Mouse (Mus musculus): ENCODE data around the gene Gm19402.
"Not testable (repeated sequence)": the region's sequence is repeated elsewhere in the genome, so short reads cannot be mapped to it uniquely, and the experiment has no call there.

Gene Gm19402

GRCm38 (mm10) chr10:77690356-77690807 is at the start of gene Gm19402:
Gene Gm19402 (minus strand): TSS chr10:77690757.
- DNase-seq: peak in 1 of 2 experiments; percentile 37

- no peak for DNase-seq
Observed at GRCm38 (mm10) chr10:77738929-77739328, 48.4 kb upstream of the Gm19402 start.

DNA sequence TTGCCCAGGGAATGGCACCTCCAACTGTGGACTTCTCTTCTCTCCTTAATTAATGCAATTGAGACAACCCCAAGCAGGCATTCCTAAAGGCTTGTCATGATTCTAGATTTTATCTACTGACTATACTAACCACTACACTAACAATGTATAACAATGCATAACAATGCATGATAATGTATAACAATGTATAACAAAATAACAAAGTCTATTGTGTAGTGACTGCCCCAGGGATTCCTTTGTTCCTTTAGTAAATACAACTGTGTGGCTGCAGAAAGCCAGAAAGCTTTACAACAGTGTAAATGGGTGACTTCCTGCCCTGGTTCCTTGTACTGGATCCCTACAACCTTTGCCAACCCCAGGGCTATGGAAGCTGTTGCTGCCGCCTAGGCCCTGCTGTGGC is 45.4 kb upstream of the Gm19402 start:
- no peak for DNase-seq

DNA sequence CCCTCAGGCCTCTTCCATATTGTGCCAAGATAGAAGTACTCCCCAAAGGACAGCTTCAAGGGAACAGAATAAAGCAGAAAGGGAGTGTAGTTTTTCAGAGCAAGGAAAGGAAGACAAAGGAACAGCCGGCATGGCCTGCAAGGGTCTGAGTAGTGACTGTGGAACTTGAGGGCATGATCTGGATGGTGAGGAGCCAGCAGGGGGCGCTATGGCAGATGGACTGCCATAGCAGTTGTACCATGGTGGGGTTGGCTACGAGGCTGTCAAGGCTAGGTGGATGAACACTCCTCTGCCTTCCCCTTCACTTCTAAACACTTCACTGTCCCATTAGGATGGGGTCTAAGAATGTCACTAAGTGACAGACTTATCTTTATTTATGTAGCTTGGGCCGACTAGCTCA is 38.7 kb upstream of the Gm19402 start:
- DNase-seq: peak; percentile 20 to 21

DNA sequence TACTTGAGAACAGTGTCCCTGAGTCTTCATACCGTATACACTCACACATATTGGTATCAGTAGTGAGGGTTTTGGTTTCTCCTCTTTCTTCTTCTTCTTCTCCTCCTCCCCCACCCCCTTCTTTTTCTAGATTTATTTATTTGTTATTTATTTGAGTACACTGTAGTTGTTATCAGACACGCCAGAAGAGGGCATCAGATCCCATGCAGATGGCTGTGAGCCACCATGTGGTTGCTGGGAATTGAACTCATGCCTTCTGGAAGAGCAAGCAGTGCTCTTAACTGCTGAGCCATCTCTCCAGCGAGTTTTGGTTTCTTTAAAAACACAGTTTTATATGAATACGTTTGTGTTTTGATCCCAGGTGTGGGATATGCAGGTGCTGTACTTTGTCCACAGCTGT is 37.7 kb upstream of the Gm19402 start:
- peak; percentile 19 to 21 for DNase-seq

DNA sequence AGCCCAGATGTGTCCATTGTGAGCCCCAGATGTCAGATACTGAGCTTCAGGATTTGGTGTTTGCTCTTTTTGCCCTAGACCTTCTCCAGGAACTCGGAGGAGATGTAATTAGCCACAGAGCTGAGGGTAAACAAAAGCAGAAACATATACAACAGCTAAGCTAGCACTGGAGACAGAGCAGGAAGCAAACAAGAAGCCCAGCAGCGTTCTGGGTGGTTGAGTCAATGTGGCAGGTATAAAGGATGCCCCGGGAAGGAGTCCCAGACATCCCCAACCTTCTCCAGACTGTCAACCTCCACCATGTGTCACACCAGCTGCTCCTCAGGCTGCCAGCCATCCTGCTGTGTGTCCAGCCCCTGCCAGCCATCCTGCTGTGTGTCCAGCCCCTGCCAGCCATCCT is 35.6 kb upstream of the Gm19402 start, which contains the start of gene Gm10100:
TSS of gene Gm10100 (plus strand) at position 301 of the 400 bp plus-strand sequence.
- DNase-seq: peak in 1 of 2 experiments; percentile 25

- no peak for DNase-seq
Observed at GRCm38 (mm10) chr10:77724855-77725254, 34.3 kb upstream of the Gm19402 start.

DNA sequence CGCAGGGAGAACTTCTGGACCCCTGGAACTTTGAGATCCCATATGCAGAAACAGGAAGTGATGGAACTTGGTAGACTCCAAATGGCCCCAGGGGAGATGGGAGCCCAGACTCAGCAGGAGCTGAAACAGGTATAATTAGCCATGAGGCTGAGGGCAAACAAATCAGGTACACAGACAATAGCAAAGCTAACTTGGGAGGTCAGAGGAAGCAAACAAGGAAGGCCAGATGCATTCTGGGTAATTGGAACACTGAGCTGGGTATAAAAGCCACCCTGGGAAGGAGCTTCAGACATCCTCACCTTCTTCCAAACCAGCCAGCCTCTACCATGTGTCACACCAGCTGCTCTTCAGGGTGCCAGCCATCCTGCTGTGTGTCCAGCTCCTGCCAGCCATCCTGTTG is 29.7 kb upstream of the Gm19402 start, which contains the start of gene Krtap12-1:
TSS of gene Krtap12-1 (plus strand) at position 301 of the 400 bp plus-strand sequence.
- not testable (repeated sequence) for DNase-seq

DNA sequence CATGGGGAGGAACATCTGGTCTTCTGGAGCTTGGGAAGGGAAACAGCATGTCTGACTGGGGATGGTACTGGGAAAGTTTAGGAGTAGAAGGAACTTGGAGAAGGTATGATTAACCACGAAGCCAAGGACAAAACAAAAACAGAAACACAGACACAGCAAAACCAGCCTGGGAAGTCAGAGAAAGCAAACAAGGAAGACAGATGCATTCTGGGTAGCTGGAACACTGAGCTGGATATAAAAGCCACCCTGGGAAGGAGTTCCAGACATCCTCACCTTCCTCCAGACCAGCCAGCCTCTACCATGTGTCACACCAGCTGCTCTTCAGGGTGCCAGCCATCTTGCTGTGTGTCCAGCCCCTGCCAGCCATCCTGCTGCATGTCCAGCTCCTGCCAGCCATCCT is 24.9 kb upstream of the Gm19402 start, which contains the start of gene Gm10142:
TSS of gene Gm10142 (plus strand) at position 301 of the 400 bp plus-strand sequence.
- no peak for DNase-seq

GRCm38 (mm10) chr10:77713734-77714133 is 23.2 kb upstream of the Gm19402 start:
- no peak for DNase-seq

- DNase-seq: not testable (repeated sequence)
Observed at GRCm38 (mm10) chr10:77711157-77711556, 20.6 kb upstream of the Gm19402 start, which contains the start of gene Gm10024. Gene Gm10024 (plus strand): TSS chr10:77711457.

DNA sequence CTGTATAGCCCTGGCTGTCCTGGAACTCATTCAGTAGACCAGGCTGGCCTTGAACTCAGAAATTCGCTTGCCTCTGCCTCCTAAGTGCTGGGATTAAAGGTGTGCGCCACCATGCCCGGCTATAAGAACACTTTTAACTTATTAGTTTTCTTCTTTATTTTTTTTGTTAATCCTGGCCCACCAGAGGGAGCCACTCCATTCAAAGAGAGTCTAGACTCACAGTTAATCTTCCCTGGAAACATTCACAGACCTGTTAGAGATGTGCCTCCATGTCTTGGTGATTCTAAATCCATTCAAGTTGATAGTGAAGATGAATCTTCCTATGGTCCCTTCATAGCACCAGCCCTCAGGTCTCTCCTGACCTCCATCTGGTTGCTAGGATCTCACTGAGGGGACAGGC is 19.3 kb upstream of the Gm19402 start:
- no peak for DNase-seq

DNA sequence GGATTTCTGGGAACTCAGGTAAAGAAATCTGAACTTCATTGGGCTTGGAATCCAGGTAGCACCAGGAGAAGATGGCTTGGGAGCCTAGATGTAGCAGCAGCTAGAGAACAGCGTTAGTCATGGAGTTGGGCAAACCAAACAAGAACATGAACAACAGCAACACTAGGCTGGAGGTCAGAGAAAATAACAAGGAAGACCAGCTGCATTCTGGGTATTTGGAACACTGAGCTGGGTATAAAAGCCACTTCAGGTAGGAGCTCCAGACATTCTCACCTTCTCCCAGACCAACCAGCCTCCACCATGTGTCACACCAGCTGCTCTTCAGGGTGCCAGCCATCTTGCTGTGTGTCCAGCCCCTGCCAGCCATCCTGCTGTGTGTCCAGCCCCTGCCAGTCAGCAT is 15.8 kb upstream of the Gm19402 start, which contains the start of gene Gm10272:
TSS of gene Gm10272 (plus strand) at position 301 of the 400 bp plus-strand sequence.
- DNase-seq: no peak

DNA sequence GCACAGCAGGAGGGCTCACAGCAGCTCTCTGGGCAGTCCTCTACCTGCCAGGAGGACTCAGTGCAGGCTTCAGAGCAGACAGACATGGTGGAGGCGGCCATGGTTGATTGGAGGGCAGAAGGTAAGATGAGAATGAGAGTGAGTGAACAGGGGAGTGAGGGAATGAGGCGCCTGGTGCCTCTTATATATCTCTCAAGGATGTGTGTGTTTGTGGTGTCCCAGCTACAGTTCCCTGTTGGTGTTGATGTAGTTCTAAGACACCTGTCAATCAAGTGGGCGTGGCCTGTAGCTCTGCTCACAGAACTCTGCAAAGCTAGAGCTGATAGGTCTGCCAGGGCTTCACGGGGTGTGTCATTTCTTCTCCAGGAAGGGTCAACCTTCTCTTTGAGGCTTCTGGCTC is 6.6 kb upstream of the Gm19402 start, which contains the start of gene Gm9508:
TSS of gene Gm9508 (minus strand) at position 101 of the 400 bp plus-strand sequence.
- no peak for DNase-seq

GRCm38 (mm10) chr10:77687021-77687420 is 3.5 kb downstream of the Gm19402 start:
- DNase-seq: no peak

DNA sequence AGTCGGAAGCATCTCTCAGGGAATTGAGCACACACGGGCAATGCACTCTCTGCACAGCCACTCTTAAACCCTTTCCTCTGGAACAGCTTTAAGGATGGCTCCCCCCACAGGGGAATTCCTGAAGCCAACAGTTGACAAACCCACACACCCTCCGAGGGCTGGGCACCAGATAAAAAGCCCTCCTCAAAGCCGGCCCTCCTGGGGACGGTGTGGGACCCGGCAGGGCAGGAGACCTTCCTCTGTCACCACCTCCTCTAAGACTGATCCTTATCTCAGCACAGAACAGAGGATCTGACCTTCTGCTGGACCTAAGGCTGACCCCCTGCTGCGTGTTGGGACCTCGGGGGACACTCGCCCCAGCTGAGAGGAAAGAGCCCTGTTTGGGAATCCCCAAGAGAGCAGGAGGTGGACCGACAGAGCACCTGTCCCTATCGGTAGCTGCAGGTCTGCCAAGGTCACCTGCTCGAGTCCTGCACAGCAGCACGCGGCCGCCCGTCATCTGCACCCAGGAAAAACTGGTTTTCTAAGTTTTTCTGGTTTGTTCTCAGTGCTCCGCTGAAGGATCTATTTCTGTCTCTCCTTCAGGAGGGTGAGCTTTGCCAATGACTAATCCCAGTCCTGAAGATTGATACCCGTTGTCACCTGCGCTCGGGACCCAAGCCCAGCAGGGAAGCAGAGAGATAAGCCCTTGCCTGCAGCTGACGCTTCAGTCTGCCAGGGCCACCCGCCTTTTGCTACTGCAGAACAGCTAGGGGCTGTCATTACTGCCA is 4.5 kb downstream of the Gm19402 start, which contains the start of gene Tspear:
TSS of gene Tspear (plus strand) at position 675 of the 770 bp plus-strand sequence.
- DNase-seq: peak in 1 of 2 experiments; percentile 38

DNA sequence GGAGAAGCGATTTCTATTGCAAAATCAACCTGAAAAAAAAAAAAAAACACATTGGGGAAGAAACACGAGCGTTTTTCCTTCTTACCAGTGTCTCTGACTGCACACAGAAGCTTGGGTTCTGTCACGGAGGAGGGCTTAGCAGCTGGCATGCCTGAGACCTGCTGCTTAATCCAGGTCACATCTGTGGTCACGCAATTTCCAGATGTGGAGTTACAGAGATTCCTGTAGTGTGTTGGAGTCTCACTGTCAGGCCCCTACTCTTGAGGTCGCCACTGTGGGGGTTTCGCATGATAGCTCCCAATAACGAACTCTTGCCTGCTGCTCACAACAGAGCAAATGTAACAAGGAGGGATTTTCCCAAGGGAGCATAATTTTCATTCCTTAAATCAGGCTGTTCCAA is 6.4 kb downstream of the Gm19402 start:
- no peak for DNase-seq

DNA sequence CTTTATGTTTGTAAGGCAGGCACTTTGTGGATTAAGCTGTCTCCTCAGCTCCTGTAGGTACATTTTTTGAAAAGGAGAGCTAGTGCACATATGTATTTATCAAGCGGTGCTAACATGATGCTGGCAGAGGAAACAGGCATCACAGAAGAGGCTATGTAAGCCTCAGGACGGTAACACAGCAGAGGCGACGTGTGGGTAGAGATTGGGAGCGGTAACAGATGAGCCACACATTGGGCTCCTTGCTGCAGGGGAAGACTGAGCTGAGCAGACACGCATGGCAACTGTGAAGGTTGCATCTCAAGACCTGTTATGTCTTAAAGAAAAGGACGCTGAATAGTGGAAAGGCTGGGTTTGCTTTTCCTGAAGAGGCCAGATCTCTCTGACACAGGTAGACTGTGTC is 7.6 kb downstream of the Gm19402 start:
- DNase-seq: no peak

- no peak for DNase-seq
Observed at GRCm38 (mm10) chr10:77677562-77677961, 13.0 kb downstream of the Gm19402 start.

DNA sequence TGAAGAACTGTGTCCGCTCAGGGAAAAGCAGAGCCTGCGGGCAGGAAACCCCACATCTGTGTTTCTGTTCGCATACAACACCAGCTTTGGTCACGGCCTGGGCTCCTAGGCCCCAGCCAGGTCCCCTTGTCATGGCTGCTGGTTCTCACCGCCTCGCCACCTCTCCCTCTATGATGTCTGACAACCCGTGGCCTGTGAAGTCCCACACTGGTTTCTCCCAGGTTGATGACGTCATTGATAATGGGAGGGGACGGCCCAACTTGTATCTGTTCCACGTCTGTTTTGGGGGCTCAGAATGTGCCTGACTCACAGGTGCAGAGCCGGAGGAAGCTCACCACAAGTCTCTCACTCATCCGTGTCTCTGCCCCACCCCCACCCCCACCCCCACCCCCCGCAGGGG is 16.8 kb downstream of the Gm19402 start:
- DNase-seq: no peak

GRCm38 (mm10) chr10:77671519-77671918 is 19.0 kb downstream of the Gm19402 start:
- no peak for DNase-seq

DNA sequence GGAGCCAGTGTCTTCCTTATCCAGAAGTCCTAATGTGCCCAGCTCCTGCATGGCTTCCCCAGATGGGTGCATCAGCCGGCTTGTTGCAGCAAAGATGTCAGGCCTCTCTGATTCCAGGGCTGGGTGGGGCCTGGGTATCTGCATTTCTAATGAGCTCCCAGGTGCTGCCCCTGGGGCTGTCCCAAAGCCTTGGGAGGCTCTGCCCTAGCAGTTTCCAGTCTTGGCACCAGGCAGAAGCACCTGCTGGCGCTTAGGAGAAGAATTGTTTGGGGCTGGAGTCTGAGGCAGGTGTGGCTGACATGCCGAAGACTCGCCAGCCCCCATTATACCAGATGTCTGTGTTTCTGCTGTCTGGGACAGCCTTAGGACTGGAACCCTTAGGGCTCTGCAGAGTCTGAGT is 19.8 kb downstream of the Gm19402 start:
- DNase-seq: no peak

DNA sequence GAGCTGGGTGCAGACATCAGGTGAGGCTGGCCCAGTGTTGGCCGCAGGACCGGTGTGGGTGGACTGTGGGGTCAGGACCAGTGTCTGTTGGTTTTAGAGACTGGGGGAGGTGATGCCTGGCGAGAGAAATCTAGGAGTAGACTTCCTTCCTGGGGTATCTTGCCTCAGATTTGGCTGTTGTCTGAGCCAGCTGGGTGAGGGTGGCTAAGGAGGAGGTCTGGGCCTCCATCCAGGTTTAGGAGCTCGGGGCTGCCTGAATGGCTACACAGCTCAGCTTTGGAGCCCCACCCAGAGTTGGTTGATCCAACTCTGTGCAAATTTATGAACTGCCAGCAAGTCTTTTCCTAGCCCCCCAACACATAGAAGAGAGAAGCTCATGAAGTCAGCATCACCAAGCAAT is 23.2 kb downstream of the Gm19402 start:
- DNase-seq: no peak

DNA sequence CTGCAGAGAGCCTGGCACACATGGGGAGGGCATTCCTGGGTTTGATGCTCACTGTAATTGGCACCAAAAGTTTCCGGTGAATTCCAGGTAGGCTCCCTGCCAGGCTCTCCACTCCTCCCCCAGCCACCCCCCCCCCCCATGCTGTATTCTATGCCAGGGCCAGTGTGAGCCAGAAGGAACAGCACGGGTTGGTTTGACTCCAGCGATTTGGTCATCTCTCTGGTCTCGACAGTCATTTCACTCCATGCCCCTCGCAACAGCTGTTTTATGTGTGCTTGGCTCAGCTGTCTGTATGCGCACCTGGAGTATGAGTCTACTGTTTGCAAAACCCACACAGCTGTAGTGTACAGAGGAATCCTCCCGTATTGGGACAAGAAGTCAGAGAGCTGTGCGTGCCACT is 24.2 kb downstream of the Gm19402 start:
- DNase-seq: peak; percentile 71 to 77
